In genomic region chr10:68123446-68123845, GRCm38 (mm10) we compare ENCODE assay signal across 24 mouse cellular contexts.
"Had no signal": no experiment of that assay in that cellular context is flagged by ENCODE, and none has a peak within 500 bp of the region (broad histone marks: within the 10 kb centered on the region; RNA-seq: fewer than 3 reads in every experiment).

No protein-coding gene starts in this region.

- H3K27ac ChIP-seq: heart, embryonic 10.5 days; hindbrain, embryonic 10.5 days; hindbrain, embryonic 12.5 days; hindbrain, embryonic 14.5 days; intestine, embryonic 15.5 days; limb, embryonic 13.5 days; limb, embryonic 15.5 days; liver, embryonic 12.5 days; liver, embryonic 14.5 days had no signal

- DNase-seq: gastrocnemius, postnatal 10 days; gastrocnemius, postnatal 25 days; heart, adult 2 months; heart, postnatal 10 days; heart, postnatal 4 days; kidney, adult 18-20 months; kidney, adult 8-10 months; kidney, postnatal 10 days; kidney, postnatal 25 days; layer of hippocampus, adult 9-11 months; layer of hippocampus, postnatal 36 days; left cerebral cortex, postnatal 4 days had no signal

- ATAC-seq: hindbrain, embryonic 16.5 days; intestine, embryonic 15.5 days; intestine, postnatal 0 days; liver, embryonic 12.5 days had no signal

- H3K4me3 ChIP-seq: heart, adult 2 months; heart, embryonic 10.5 days; heart, embryonic 12.5 days; hindbrain, embryonic 10.5 days; hindbrain, embryonic 12.5 days; intestine, embryonic 15.5 days; limb, embryonic 13.5 days; limb, embryonic 15.5 days; liver, embryonic 12.5 days had no signal

- H3K9me3 ChIP-seq: heart, embryonic 10.5 days; heart, embryonic 12.5 days; hindbrain, embryonic 10.5 days; hindbrain, embryonic 12.5 days; intestine, embryonic 15.5 days; limb, embryonic 13.5 days; limb, embryonic 15.5 days; liver, embryonic 12.5 days had no signal

- H3K4me2 ChIP-seq: heart, embryonic 12.5 days; hindbrain, embryonic 12.5 days; hindbrain, embryonic 14.5 days; intestine, embryonic 15.5 days; limb, embryonic 13.5 days; limb, embryonic 15.5 days; liver, embryonic 12.5 days had no signal

- H3K36me3 ChIP-seq: hindbrain, embryonic 12.5 days had no signal

- H3K9ac ChIP-seq: heart, embryonic 12.5 days; hindbrain, embryonic 12.5 days; hindbrain, embryonic 14.5 days; intestine, embryonic 15.5 days; limb, embryonic 13.5 days; limb, embryonic 15.5 days; liver, embryonic 12.5 days; liver, embryonic 14.5 days had no signal

- H3K27me3 ChIP-seq: heart, embryonic 12.5 days; hindbrain, embryonic 12.5 days; intestine, embryonic 15.5 days; limb, embryonic 13.5 days; limb, embryonic 15.5 days; liver, embryonic 12.5 days had no signal

- H3K4me1 ChIP-seq: hindbrain, embryonic 10.5 days; hindbrain, embryonic 12.5 days; intestine, embryonic 15.5 days had no signal
